Mouse (Mus musculus) adrenal gland, postnatal 10 days (tissue): ENCODE measurements at regions not wholly inside any gene's neighbourhood (a gene's known extent, or its start where the extent isn't known, plus 50 kb on each side); places are given as distances from the start of the nearest gene placed in this dataset.
"Not testable (repeated sequence)": the region's sequence is repeated elsewhere in the genome, so short reads cannot be mapped to it uniquely, and the experiment has no call there.

ENCODE experiments used
- DNase-seq: peaks from one replicate; pipeline ENCODE4 v3.0.0; 2021; ENCODE audit warnings: mixed read lengths

DNA sequence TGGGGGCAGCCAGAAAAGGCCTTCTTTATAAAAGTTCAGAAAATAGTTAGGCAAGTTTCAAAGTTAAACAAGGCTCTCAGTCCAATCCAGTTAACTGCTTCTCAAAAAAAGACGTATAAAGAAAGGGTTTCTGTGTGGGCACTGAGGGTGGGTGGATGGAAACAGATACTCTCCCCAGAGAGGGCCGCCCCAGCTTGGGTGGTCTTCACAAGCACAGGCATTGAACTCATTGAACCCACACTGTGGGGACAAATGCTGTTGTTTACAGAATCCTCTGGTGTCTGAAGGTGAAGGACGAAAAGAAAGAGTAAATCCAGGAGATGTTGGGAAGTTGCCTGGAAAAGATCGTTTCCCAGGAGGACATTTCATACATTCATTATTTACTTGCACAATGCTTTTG lies 253.9 kb downstream of the Trib2 start:
- peak; percentile 6 for DNase-seq

DNA sequence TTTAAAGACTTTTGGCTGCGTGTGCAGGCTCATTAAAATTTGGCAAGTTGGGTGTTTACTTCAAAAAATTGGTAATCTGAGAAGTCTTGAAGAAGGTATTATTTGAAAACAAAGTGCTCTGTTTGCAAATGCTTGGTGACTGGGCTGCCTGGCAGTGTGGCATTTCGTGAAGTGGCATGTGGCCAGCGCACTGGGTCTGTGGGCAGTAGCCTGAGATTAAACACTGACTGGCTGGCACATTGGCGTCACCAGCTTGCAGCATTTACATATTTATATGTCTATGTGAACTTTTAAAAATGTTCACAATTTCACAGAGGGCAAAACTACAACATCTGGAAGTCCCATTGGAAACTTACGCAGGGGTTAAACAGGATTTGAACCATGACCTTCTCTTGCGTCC lies 261.3 kb downstream of the Trib2 start:
- no peak for DNase-seq

DNA sequence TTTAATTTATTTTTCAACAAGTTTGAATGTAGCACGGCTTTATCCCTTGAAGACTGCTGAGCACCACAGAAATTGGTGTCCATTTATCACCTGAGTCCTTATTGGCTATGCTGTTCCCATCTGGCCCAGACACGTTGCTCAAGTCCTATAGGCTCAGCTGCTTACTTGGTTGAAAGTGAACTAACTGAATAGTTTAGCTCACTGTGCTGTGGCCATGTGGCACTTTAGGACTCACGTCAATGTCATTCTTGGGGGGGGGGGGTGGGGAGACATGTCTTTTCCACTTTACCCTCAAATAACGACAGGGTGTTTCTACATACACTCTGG lies 263.1 kb downstream of the Trib2 start:
- no peak for DNase-seq

DNA sequence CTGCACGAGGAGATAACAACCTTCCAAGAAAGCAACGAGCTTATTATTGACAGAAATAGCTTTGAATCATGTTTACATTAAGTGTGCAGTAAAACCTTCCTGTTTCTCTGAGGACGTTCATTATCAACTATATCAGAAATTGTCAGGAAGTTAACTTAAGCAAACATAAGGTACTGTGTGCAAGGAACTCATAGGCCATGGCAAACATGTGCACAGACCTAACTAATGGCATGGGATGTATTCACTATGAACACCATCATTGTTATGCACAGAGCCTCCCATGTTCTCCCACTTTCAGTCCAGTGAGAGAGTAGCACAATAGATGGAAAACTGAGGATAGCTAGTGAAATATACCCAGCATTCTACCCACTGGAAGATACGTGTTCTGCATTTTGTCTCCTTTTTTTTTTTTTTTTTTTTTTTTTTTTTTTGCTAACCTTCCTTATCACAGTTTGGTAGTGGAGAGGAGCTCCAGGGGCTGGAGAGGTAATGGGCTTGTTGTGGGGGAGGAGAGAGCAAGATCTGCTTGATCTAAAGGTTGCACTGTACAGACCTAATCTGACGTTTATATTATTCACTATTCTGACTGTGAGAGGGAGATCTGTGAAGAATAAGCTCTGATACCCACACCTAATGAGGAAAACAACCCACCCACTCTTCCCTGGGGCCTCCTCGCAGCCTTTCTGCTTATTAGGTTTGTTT lies 263.6 kb downstream of the Trib2 start:
- DNase-seq = no peak

DNA sequence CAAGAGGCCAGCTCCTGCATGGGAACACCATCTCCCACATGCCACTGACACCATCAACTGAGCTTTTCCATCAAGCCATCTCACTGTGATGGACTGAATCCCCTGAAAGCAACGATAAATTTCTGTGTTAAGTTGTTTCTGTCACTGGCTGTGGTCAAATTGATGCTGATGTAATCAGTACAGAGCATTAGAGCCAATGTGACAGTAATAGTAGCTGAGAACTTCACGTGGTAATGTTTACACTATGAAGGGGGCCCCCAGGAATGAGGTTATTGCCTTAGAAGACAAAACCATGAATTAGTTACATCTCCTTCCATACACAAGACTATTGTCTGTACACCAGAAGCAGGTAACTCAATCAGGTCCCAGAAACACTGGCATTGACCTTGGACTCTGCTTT lies 264.5 kb downstream of the Trib2 start:
- DNase-seq = no peak

DNA sequence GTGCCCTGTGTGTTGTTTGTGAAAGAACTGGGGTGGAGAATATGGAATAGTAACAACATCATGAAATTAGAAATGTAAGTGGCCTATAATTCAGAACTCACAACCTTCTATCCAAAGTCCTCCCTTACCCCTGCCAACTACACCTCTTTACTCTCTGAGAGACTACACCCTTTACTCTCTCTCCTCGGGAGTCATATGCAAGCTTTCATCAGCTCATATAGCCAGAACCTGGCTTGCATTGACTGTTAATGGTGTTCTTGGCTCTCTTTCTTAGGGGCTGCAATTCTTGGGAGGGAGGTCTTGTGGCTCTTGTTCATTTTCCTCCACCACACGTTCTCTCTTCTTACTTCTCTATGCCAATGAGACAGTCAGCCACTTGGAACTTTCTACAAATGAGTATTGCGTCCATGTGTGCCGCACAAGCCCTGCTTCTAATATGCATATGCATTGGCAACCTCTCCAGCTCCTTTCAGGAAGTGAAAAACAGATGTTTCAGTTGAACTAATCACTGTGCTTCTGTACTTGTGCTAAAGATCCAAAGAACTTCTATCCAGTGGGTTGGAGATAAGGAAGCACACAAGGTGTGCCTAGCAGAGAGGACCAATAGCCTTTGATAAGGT lies 265.3 kb downstream of the Trib2 start:
- DNase-seq = no peak

DNA sequence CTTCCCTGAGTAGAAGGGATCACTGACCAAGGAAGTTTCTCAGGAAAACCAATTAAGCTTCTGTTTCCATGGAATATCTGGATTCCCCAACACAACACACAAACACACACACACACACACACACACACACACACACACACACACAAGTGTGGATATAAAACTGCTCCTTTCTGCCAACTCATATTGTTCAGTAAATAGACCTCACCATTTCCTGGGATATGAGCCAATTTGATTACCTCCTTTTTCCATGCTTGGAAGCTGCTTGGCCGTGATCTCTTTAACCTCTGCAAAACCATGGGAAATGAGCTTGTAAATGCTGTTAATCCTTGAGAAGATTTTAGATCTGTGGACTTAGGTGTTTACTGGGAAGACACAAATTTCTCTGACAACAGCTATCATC lies 272.4 kb downstream of the Trib2 start:
- DNase-seq = peak; percentile 13

DNA sequence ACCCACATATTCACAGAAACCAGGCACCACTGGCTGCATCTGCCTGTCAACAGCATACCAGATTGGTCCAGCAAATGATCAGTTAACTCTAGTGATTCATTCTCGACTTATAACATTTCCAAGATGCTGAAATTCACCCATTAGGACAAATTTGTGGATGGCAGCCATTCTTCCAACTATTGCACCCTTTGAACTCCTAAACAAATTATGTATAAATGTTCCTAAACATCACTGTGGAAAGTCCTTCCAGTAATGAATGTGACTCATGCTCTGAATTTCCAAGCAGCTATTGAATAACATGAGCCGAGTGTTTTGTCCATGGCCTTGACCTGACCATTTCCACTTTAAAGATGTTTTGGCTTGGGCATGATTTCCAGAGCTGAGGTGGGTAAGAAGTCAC lies 274.2 kb downstream of the Trib2 start:
- no peak for DNase-seq

DNA sequence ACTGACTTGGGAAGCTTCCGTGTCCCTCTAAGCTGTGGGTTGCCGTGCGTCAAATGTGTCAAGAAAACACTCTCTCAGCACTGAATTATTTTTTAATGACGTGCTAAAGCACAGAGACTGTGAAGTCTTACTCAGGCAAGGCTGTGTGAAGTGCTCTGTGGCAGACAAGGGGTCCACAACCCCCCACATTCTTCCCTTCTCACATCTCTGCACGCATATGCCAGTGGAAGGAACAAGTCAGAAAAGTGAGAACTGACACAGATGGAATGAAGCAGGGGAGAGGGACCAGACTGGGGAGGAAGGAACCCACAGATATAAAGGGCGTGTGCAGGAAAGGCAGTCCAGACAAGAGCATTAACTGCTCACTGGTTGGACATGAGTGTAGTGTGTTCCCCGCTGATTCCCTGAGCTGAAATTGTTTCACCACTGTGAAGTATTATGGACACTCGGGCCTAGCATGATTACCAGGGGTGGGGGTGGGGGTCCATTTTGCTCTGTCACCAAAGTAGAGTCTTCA lies 279.8 kb downstream of the Trib2 start:
- no peak for DNase-seq

DNA sequence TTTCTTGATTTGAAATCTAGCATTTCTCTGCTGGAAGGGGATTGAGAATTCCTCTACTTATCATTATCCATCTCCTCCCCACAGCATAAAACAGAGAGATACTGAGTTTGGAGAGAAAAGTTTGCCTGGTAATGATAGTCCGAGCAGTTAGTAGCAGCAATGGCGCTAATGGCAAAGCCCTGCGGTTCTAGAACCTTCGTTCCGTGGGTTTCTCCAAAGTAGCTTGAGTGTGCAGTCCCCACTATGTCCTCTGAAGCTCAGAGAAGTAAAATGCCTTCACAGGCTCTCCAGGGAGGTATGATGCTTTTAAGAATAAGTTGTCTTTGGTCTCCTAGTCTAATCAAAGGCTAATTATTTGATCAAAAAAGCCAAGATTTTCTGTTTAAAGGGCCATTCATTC lies 280.5 kb downstream of the Trib2 start:
- DNase-seq = no peak

DNA sequence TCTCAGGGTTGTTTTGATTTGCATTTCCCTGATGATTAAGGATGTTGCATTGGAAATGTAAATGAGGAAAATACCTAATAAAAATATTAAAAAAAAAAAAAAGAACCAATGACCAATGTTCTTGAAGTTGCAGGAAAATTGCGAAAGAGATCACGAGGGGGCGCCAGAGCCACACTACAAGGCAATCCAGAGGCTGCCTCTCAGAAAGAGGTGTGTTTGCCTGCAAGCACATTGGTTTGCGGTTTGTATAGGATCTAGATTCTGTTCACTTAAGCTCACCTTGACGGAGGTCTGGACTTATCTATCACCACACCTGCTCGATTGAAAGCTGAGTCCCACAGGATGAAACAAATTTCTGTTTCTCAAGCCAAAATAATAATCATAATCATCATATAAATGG lies 280.9 kb downstream of the Trib2 start:
- DNase-seq = peak; percentile 89

DNA sequence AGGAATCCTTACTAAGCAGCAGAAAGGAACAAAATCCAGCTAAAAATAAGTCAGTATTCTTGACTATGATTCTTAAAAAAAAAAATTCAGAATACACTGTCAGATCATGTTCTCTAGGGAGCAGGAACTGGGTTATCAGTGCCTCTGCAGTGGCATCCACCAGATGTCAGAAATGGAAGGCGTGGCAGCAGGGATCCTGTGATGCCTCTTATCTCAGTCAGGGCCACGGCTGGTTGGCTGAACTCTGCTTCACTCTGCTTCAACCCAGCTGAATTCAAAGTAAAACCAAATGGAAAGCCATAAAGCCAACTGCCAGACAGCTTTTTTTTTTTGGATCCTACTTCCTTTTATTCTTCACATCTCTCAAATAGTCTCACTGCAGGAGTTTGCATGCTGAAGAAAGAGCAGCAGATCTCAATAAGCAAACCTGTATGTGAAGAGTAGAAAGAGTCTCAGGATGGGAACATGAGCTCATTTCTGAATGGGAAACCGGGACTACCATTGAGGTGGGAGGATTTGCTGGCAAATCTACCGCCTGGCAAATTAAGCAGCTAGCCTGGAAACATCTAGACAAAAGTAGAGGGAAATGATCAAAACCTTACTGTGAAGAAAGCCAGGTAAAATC lies 295.8 kb downstream of the Trib2 start:
- no peak for DNase-seq

DNA sequence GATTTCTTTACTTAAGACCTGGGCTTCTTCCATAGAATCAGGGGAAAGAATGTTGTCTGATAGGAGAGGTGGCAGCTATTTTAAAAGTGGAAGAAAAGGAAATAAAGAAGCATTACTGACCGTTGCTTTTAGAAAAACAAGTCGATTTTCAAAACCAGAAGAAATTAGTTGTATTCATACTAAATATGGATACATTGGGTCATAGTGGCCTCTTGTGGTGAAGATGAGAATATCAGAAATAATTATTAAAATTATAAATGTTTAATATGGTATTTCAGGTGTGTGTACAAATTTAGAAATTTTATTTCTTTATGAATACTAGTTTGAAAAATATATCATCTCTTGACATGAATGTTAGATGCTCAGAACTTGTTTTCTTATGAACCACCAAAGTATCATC lies 304.7 kb downstream of the Trib2 start:
- DNase-seq = no peak

DNA sequence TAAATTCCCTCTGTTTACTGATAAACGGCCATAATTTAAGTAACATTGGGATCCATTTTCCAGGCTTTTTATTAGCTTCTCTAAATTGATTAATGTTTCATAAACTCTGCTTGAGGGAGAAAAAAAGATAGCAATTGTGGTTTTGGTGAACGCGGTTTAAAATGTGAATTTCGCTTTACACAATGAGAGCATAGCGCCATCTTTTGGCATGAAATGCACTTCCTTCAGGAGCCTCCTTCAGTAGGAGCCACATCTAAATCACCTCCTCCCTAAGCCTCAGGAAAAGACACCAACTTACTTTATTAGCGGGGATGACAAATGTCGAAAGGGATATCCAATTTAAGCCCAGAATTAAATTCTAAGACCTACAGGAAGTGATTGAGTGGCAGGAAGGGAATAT lies 309.1 kb downstream of the Trib2 start:
- peak; percentile 22 for DNase-seq

DNA sequence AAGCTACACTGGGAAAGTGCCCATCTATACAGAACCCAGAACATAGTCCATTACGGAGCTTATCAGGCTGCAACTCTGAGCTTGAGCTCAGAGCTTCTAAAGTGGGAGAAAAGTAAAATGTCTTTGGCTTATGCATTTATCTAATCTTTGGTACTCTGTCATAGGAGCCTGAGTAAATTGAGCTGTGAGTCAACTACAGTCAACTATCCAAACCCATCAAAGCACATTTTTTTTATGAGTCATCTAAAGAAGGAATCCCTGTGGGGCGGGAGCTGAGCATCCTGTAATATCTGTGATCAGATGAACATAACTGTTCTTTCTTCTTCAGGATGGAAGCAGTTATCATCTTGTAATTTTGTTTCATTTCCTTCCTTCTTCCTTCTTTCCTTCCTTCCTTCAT lies 323.1 kb downstream of the Trib2 start:
- no peak for DNase-seq

DNA sequence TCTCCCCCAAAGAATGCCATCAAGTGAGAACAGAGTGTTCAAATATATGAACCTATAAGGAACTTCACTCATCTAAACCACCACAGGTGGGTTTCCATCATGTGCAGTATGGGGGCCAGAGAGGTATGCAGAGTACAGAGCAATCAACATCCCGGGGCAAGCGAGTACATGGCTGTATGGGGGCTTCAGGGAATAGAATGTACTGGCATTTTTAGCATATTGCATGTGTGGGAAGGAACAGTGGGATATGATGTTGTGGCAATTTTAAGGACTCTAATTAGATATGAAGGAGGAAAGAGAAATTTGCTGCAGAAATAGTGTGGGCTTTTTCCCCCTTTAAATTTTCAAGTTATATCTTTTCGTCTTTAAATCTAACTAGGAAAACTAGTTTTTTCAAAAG lies 344.0 kb downstream of the Trib2 start:
- DNase-seq = no peak

DNA sequence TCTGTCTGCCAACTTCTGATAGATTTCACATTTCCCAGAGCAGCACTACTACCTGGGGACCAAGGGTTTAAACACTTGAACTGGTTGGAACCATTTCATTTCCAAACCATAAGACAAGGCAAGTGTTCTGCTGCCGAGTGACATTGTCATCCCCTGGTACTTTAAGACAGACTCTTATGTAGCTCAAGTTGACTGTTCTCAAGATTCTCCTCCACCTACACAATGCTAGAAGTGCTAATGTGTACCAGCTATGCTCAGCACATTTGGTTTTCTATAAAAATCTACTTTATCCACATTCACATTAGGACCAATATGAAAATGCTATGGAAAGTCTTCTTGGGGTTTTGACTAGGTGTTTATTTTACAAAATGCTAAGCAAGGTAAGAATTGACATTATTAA lies 357.3 kb downstream of the Trib2 start:
- no peak for DNase-seq

DNA sequence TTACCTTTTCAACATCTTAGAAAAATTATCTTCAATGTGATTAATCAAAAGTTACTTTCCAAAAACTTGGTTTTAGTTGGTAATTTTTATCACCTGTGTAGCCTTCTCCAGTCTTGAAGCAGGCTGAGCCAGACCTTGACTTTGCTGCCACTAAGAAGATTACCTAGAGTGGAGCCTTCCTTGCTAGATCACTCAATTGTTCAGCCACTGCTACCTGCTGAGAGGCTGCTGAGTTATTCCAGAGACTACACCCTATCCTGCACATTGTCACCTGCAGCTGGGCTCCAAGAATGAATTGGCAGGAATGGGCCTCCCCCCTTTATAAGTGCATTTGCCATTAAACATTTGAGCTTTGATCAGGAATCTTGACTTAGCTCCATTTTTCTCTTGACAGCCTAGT lies 360.4 kb downstream of the Trib2 start:
- DNase-seq = not testable (repeated sequence)

DNA sequence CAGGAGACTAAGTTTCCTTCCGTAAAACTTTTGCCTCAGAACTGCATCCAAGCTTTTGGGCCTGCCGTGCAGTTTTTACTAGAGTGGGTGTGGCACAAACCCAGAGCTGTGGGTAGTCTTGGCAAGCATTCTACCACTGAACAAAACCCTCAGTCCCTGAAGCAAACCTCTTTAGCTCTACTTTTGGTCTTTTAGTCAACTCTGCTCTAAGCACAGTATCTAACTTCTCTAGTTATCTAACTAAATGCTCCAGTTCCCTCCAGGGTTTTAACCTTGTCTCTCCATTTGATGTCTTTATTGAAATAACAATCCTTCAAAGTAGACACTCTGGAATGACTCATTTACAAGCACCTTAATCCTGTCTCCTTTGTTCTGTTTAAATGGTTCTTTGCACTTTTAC lies 361.0 kb downstream of the Trib2 start:
- no peak for DNase-seq

DNA sequence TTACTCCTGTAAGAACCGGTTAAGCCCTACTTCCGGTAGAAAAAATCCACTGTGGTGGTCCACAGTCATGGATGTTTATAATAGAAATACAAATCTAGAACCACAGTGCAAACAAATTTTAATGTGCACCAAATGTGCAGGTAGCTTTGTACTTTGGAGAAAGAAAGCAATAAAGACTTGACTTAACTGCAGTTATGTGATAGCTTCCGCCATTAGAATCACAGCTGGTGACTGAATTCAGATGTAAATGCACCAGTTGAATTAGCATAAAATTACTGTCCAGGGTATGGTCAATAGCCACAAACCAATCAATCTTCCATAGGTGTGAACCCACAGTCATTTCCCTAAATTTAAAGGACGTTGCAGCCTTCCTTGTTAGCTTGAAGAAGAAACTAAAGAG lies 367.2 kb downstream of the Trib2 start:
- DNase-seq = no peak

DNA sequence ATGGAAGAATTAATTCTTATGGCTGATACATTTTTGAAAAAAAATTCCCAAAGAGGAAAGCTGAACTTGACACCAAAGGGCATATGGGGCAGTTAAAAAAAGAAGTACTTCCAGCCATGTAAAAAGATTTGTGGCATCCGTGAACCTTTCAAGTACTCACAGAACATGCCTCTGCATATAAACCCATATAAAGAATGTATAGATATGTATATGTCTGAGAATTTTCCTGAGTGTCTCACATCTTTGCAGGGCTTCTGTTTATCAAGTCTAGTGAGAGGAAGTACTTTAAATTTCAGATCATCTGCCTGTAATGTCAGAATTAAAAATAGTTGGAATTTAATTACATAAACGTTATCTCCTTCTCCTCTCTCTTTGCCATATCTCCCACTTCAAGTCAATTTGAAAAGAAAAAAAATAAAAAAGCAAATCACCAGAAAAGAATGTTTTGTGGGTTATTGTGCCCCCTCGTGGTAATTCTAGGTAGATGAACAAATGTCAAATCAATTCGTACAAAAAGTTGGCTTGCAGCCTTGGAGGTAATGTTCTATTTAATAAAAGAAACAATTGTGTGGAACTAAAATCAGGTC lies 400.4 kb downstream of the Trib2 start:
- DNase-seq = peak; percentile 9

DNA sequence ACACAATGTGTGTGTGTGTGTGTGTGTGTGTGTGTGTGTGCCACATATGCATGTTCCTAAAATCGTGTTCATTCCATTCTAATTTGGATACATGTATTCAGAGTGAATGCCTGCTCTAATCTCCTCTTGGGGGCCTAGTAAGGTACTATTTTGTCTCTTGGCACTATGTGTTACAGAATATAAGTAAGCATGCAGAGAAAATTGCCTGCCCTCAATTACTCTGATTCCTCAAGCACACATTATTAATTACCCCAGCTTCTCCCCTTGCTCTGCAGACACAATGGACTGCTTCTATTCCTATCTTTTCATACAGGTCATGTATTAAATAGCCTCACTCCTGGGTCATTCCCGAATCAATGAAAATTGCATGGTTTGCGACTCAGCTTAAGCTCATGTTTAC lies 406.3 kb downstream of the Trib2 start:
- no peak for DNase-seq

DNA sequence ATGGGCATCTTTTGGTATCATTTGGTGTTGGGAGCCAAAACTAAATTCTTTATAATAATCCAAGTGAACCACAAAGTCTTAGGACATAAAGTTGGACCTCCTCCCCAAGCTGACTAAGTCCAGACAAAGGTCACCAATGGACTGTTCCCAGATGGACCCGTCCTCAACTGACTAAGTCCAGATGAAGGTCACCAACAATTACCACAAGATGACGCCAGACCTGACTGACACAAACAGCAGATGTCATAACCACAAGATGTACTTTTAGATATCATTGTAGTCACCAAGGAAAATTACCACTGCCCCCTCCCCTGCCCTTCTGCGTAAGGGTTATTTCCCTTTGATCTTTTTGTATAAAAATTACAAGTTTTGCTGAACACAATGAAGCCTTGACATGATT lies 409.1 kb downstream of the Trib2 start:
- DNase-seq = peak; percentile 16

DNA sequence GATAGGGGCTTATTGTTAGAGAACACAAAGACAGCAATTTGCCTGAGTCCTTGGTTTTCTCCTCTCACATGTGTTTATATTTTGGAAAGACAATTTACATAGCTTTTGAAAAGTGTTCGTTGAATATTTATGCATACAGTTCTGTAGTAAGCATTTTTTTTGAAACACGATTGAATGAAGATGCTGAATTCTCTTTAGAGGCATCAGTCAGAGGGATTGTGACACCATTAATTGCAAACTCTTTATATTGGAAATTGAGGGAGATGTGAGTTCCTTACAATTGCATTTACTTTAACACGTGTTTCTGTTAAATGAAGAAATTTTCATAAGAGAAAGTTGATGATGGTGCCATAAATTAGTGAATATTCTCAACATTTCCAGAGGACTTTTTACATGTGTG lies 424.1 kb downstream of the Trib2 start:
- no peak for DNase-seq
